Mouse (Mus musculus) midbrain, embryonic 14.5 days (tissue): ENCODE results near the gene Mxra8. TPM values are rescaled to one million over a fixed set of nuclear protein-coding genes. Genes with fewer than 3 reads are reported as not detected.

ENCODE experiments used
- ATAC-seq: fragments of 200-750 bp; cut with Nextera tagmentation; 2 replicates; pipeline ENCODE4 v1.8.0; 2017; ENCODE audit warnings: moderate number of reproducible peaks, moderate library complexity; ENCODE audit not compliant: low FRiP score, low TSS enrichment
- DNase-seq: peaks from one replicate; pipeline ENCODE4 v3.0.0-alpha.2; 2015
- H3K27ac ChIP-seq: fragments of 300-500 bp; sonication (generic); replicated peaks from 2 replicates; pipeline ENCODE4 v1.5.1; 2014; ENCODE audit warnings: mild to moderate bottlenecking, low read depth, low read length, moderate library complexity
- H3K27me3 ChIP-seq: fragments of 300-500 bp; sonication (generic); 2 replicates; pipeline ENCODE4 v1.6.1; 2014; ENCODE audit warnings: low read length, control low read depth, mixed read lengths; ENCODE audit not compliant: control insufficient read depth, insufficient read depth
- H3K36me3 ChIP-seq: fragments of 300-500 bp; sonication (generic); 2 replicates; pipeline ENCODE4 v1.6.1; 2014; ENCODE audit warnings: low read length, control low read depth; ENCODE audit not compliant: control insufficient read depth, insufficient read depth
- H3K4me1 ChIP-seq: fragments of 300-500 bp; sonication (generic); 2 replicates; pipeline ENCODE4 v1.6.1; 2014; ENCODE audit warnings: mild to moderate bottlenecking, antibody characterized with exemption, low read length, control low read depth; ENCODE audit not compliant: control insufficient read depth, insufficient read depth
- H3K4me2 ChIP-seq: fragments of 300-500 bp; sonication (generic); 2 replicates; pipeline ENCODE4 v1.6.1; 2014; ENCODE audit warnings: mild to moderate bottlenecking, low read length, moderate library complexity
- H3K4me3 ChIP-seq: fragments of 300-500 bp; sonication (generic); replicated peaks from 2 replicates; pipeline ENCODE4 v1.5.1; 2014; ENCODE audit warnings: low read depth, low read length
- H3K9ac ChIP-seq: fragments of 300-500 bp; sonication (generic); replicated peaks from 2 replicates; pipeline ENCODE4 v1.6.1; 2014; ENCODE audit warnings: mild to moderate bottlenecking, low read length, moderate library complexity
- H3K9me3 ChIP-seq: fragments of 300-500 bp; sonication (generic); 2 replicates; pipeline ENCODE4 v1.6.1; 2016; ENCODE audit warnings: low read length, control low read depth, mixed read lengths; ENCODE audit not compliant: control insufficient read depth
- WGBS: fragments of 180-500 bp; shearing (Covaris S2); extraction: QIAGEN DNeasy Blood & Tissue Kit; methylation state at CpG from one replicate; pipeline ENCODE4 v1.1.7; 2014; 5-methylcytosine and 5-hydroxymethylcytosine counted together
- polyA plus RNA-seq: library from polyadenylated mRNA; unstranded; fragments of >200 nt; fragmentation: Nextera tagmentation; extraction: Ambion mirVana; gene quantifications from 2 replicates; pipeline ENCODE4 v1.2.1, GENCODE M21; 2014

The Mxra8 gene
- polyA plus RNA-seq, 1 experiment from 2014 or later: 17.5 TPM

- no peaks in the 10 kb centered on the region for H3K27me3 ChIP-seq
- DNase-seq (no peak), ATAC-seq (no peak)
- no peak overlapping the region for H3K9ac ChIP-seq
- WGBS: 90% methylated on average over 3 of the region's 3 CpGs
- peaks cover 16% of the 10 kb centered on the region; the same call in 1 of the 2 replicates for H3K4me1 ChIP-seq
- no peak overlapping the region for H3K27ac ChIP-seq
- no peaks in the 10 kb centered on the region for H3K9me3 ChIP-seq
- H3K4me2 ChIP-seq: no peak overlapping the region
- H3K36me3 ChIP-seq: peaks cover 56% of the 10 kb centered on the region
- no peak overlapping the region for H3K4me3 ChIP-seq
Measured at GRCm38 (mm10) chr4:155807841-155808240, 31.6 kb upstream of the Mxra8 start.

GRCm38 (mm10) chr4:155811929-155812664, 27.4 kb upstream of the Mxra8 start, which contains the start of gene Ccnl2:
TSS of gene Ccnl2 (plus strand) at chr4:155812489.
- H3K9me3 ChIP-seq: no peaks in the 10 kb centered on the region
- H3K36me3 ChIP-seq: peaks cover 75% of the 10 kb centered on the region
- peaks cover 18% of the 10 kb centered on the region for H3K4me1 ChIP-seq
- peak within 1 kb of the TSS; percentile 96 for H3K4me2 ChIP-seq
- peak within 1 kb of the TSS; percentile 87 for H3K27ac ChIP-seq
- peak; percentile 98 for DNase-seq
- peak; percentile 99 for ATAC-seq
- H3K4me3 ChIP-seq: peak within 1 kb of the TSS; percentile 99
- under 1% methylated on average over 60 of the region's 60 CpGs for WGBS
- no peaks in the 10 kb centered on the region for H3K27me3 ChIP-seq
- H3K9ac ChIP-seq: peak within 1 kb of the TSS; percentile 99

- Histone ChIP-seq H3K9me3 (no peaks in the 10 kb centered on the region), H3K9ac (peak overlapping the region; percentile 99), H3K4me3 (peak overlapping the region; percentile 99), H3K4me2 (peak overlapping the region; percentile 96), H3K27ac (peak overlapping the region; percentile 87), H3K36me3 (peaks cover 76% of the 10 kb centered on the region), H3K4me1 (peaks cover 18% of the 10 kb centered on the region), H3K27me3 (no peaks in the 10 kb centered on the region)
- peak; percentile 11; the same call in 1 of the 2 replicates for ATAC-seq
- peak; percentile 57 for DNase-seq
- WGBS: under 1% methylated on average over 47 of the region's 49 CpGs
Measured at GRCm38 (mm10) chr4:155812665-155813181, 26.8 kb upstream of the Mxra8 start.

GRCm38 (mm10) chr4:155817533-155817932, 21.9 kb upstream of the Mxra8 start:
- peaks cover 12% of the 10 kb centered on the region for H3K4me1 ChIP-seq
- no peaks in the 10 kb centered on the region for H3K27me3 ChIP-seq
- no peaks in the 10 kb centered on the region for H3K9me3 ChIP-seq
- ATAC-seq (no peak), DNase-seq (no peak)
- H3K4me3 ChIP-seq: no peak overlapping the region
- no peak overlapping the region for H3K27ac ChIP-seq
- H3K9ac ChIP-seq: no peak overlapping the region
- 79% methylated on average over 4 of the region's 4 CpGs for WGBS
- peaks cover 89% of the 10 kb centered on the region for H3K36me3 ChIP-seq
- H3K4me2 ChIP-seq: no peak overlapping the region

GRCm38 (mm10) chr4:155821025-155821424, 18.5 kb upstream of the Mxra8 start:
- WGBS: 74% methylated on average over 7 of the region's 7 CpGs
- no peaks in the 10 kb centered on the region for H3K9me3 ChIP-seq
- H3K27ac ChIP-seq: no peak overlapping the region
- H3K4me2 ChIP-seq: no peak overlapping the region
- DNase-seq (peak; percentile 46), ATAC-seq (no peak)
- no peaks in the 10 kb centered on the region for H3K4me1 ChIP-seq
- no peak overlapping the region for H3K9ac ChIP-seq
- H3K36me3 ChIP-seq: peaks cover 96% of the 10 kb centered on the region
- H3K4me3 ChIP-seq: no peak overlapping the region
- H3K27me3 ChIP-seq: no peaks in the 10 kb centered on the region

GRCm38 (mm10) chr4:155823443-155823842, 16.0 kb upstream of the Mxra8 start:
- H3K27ac ChIP-seq: no peak overlapping the region
- ATAC-seq: no peak
- peaks cover 92% of the 10 kb centered on the region for H3K36me3 ChIP-seq
- H3K4me2 ChIP-seq: no peak overlapping the region
- H3K4me1 ChIP-seq: no peaks in the 10 kb centered on the region
- no peaks in the 10 kb centered on the region for H3K9me3 ChIP-seq
- no peak for DNase-seq
- H3K4me3 ChIP-seq: no peak overlapping the region
- H3K9ac ChIP-seq: no peak overlapping the region
- WGBS: 97% methylated on average over 16 of the region's 16 CpGs
- no peaks in the 10 kb centered on the region for H3K27me3 ChIP-seq

GRCm38 (mm10) chr4:155829866-155830265, 9.6 kb upstream of the Mxra8 start:
- H3K4me3 ChIP-seq: no peak overlapping the region
- DNase-seq (no peak), ATAC-seq (no peak)
- no peak overlapping the region for H3K27ac ChIP-seq
- no peak overlapping the region for H3K4me2 ChIP-seq
- H3K9ac ChIP-seq: no peak overlapping the region
- no peaks in the 10 kb centered on the region for H3K9me3 ChIP-seq
- H3K4me1 ChIP-seq: peaks cover 9% of the 10 kb centered on the region
- no peaks in the 10 kb centered on the region for H3K27me3 ChIP-seq
- H3K36me3 ChIP-seq: peaks cover 36% of the 10 kb centered on the region
- 95% methylated on average over 4 of the region's 4 CpGs for WGBS

- 51% methylated on average over 8 of the region's 8 CpGs for WGBS
- no peak overlapping the region for H3K27ac ChIP-seq
- peaks cover 29% of the 10 kb centered on the region for H3K36me3 ChIP-seq
- H3K27me3 ChIP-seq: no peaks in the 10 kb centered on the region
- H3K4me2 ChIP-seq: peak overlapping the region; percentile 99
- ATAC-seq (no peak), DNase-seq (no peak)
- no peaks in the 10 kb centered on the region for H3K9me3 ChIP-seq
- peaks cover 9% of the 10 kb centered on the region for H3K4me1 ChIP-seq
- peak overlapping the region; percentile 76; the same call in 1 of the 2 replicates for H3K4me3 ChIP-seq
- no peak overlapping the region for H3K9ac ChIP-seq
Measured at GRCm38 (mm10) chr4:155830596-155830995, 8.9 kb upstream of the Mxra8 start.
